Mouse (Mus musculus) kidney, postnatal 0 days (tissue): ENCODE data around the gene Cyp1a1. TPM values are rescaled to one million over a fixed set of nuclear protein-coding genes. Genes with fewer than 3 reads are reported as not detected.

Experiments used
- ATAC-seq: fragments of 200-750 bp; cut with Nextera tagmentation; replicated peaks from 2 replicates; pipeline ENCODE4 v1.8.0; 2017; ENCODE audit warnings: low read depth, moderate number of reproducible peaks, moderate TSS enrichment, moderate library complexity; ENCODE audit not compliant: low FRiP score
- DNase-seq: peaks from one replicate; pipeline ENCODE4 v3.0.0-alpha.2; 2016; ENCODE audit warnings: low spot score
- H3K27ac ChIP-seq: fragments of 300-500 bp; sonication (generic); 2 replicates; pipeline ENCODE4 v1.5.1; 2014; ENCODE audit warnings: mild to moderate bottlenecking
- H3K27me3 ChIP-seq: fragments of 300-500 bp; sonication (generic); 2 replicates; pipeline ENCODE4 v1.6.1; 2014; ENCODE audit warnings: low read length, mixed read lengths; ENCODE audit not compliant: insufficient read depth
- H3K36me3 ChIP-seq: fragments of 300-500 bp; sonication (generic); 2 replicates; pipeline ENCODE4 v1.6.1; 2014; ENCODE audit warnings: low read length, mixed read lengths; ENCODE audit not compliant: insufficient read depth
- H3K4me1 ChIP-seq: fragments of 300-500 bp; sonication (generic); replicated peaks from 2 replicates; pipeline ENCODE4 v1.6.1; 2014; ENCODE audit warnings: antibody characterized with exemption, low read length, mixed read lengths; ENCODE audit not compliant: insufficient read depth
- H3K4me2 ChIP-seq: fragments of 300-500 bp; sonication (generic); 2 replicates; pipeline ENCODE4 v1.6.1; 2014; ENCODE audit warnings: mild to moderate bottlenecking, low read length, moderate library complexity, mixed read lengths
- H3K4me3 ChIP-seq: fragments of 300-500 bp; sonication (generic); replicated peaks from 2 replicates; pipeline ENCODE4 v1.5.1; 2014; ENCODE audit warnings: low read depth, low read length
- H3K9ac ChIP-seq: fragments of 300-500 bp; sonication (generic); 2 replicates; pipeline ENCODE4 v1.6.1; 2014; ENCODE audit warnings: low read depth, low read length
- H3K9me3 ChIP-seq: fragments of 300-500 bp; sonication (generic); replicated peaks from 2 replicates; pipeline ENCODE4 v1.6.1; 2016; ENCODE audit warnings: low read length, inconsistent platforms, mixed read lengths
- CTCF ChIP-seq: IDR thresholded peaks from 2 replicates; pipeline ENCODE4 v1.5.1; 2016; ENCODE audit warnings: antibody characterized with exemption, low read depth, mild to moderate bottlenecking, moderate library complexity
- WGBS: fragments of 180-500 bp; shearing (Covaris S2); extraction: QIAGEN DNeasy Blood & Tissue Kit; methylation state at CpG from one replicate; pipeline ENCODE4 v1.1.7; 2014; 5-methylcytosine and 5-hydroxymethylcytosine counted together
- polyA plus RNA-seq: library from polyadenylated mRNA; unstranded; fragments of >200 nt; fragmentation: Nextera tagmentation; extraction: Ambion mirVana; gene quantifications from 2 replicates; pipeline ENCODE4 v1.2.1, GENCODE M21; 2015

Gene Cyp1a1
- polyA plus RNA-seq, 1 experiment from 2014 or later, result 0.34 TPM

DNA sequence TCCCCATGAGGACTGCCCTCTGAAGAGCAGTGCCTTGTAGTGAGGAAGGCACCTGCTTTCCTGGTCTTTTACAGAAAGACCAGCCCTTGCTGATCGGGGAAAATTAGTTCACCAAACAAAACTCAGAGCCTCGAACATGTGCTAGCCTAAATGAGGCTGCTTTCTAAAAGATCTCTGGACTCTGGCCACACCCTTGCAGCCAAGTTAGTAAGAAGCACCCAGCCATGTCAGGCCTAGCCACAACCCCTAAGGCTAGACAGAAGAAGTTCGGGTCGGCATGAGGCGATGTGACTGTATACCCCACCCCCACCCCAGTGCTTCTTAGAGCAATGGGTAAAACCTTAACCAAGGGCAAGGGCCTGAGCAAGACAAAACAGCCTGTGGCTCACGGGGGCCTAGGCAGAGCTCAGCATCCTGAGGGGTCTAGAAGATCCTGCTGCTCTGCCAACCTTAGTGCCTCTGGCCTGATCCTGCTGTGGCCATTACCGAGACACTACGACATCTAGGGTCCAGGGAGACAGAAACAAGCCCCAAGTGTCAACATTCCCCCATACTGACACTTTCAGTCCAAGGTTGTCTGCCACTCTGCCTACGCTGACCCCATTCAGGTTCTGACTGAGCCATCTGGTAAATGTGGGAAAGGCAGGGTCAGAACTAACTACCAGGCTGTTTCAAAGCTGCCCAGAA lies 44.4 kb upstream of the Cyp1a1 start:
- H3K4me3 ChIP-seq, result peak overlapping the region; percentile 98
- H3K36me3 ChIP-seq, result no peaks in the 10 kb centered on the region
- H3K9ac ChIP-seq, result peak overlapping the region; percentile 99; the same call in 1 of the 2 replicates
- H3K9me3 ChIP-seq, result no peaks in the 10 kb centered on the region
- no peak for ATAC-seq
- peaks cover 44% of the 10 kb centered on the region for H3K4me1 ChIP-seq
- WGBS, result 44% methylated on average over 9 of the region's 9 CpGs
- peak overlapping the region; percentile 73 for H3K4me2 ChIP-seq
- peak overlapping the region; percentile 47; the same call in 1 of the 2 replicates for H3K27ac ChIP-seq
- TF ChIP-seq CTCF, result no peak
- DNase-seq, result no peak
- H3K27me3 ChIP-seq, result no peaks in the 10 kb centered on the region

DNA sequence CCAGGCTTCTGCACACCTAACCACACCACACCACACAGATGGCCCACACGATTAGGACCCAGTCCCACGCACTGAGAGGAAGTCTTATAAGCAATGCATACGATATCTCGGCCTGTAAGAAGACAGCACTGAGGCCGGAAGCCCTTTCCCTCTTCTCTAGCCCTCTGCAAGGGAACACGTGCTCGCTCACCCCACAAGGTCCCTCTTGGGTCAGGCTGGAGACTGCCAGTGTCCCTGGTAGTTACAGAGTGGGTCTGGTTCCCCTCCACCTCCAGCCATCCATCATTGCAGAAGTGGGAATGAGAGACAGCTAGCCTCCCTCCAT lies 43.9 kb upstream of the Cyp1a1 start:
- DNase-seq (no peak), ATAC-seq (no peak)
- no peak for TF ChIP-seq CTCF
- Histone ChIP-seq H3K9me3 (no peaks in the 10 kb centered on the region), H3K4me2 (peak overlapping the region; percentile 73), H3K27me3 (no peaks in the 10 kb centered on the region), H3K4me1 (peaks cover 39% of the 10 kb centered on the region), H3K9ac (peak overlapping the region; percentile 99; the same call in 1 of the 2 replicates), H3K36me3 (no peaks in the 10 kb centered on the region), H3K27ac (peak overlapping the region; percentile 47; the same call in 1 of the 2 replicates), H3K4me3 (peak overlapping the region; percentile 98)
- 13% methylated on average over 7 of the region's 7 CpGs for WGBS

DNA sequence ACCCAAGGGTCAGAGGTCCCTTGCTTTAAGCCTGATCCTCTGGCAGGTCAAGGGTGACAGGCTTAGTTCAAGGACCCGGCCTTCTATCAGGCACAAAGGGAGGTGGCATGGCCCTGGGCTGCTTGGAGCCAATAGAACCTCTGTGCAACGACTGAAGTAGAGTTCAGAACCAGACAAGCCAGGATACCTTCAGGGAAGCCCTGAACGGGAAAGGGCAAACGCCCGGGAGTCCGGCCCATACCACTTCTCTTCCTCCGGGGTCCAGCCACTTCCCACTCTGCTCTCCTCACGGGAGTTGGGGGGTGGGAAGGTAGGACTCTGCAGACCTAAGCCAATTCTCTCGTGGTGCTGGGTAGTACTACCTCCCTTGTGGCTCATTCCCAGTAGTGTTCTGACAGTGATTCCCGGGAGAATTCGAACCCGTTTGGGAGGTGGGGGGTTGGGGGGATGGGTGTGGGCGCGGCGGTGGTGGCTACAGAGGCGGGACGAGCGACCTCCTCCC lies 43.2 kb upstream of the Cyp1a1 start:
- peak overlapping the region; percentile 98 for H3K4me3 ChIP-seq
- H3K9me3 ChIP-seq, result no peaks in the 10 kb centered on the region
- H3K27me3 ChIP-seq, result no peaks in the 10 kb centered on the region
- H3K27ac ChIP-seq, result peak overlapping the region; percentile 97
- peak overlapping the region; percentile 99 for H3K9ac ChIP-seq
- H3K4me1 ChIP-seq, result peaks cover 32% of the 10 kb centered on the region
- under 1% methylated on average over 18 of the region's 18 CpGs for WGBS
- ATAC-seq (no peak; the same call in 1 of the 2 replicates), DNase-seq (no peak)
- no peak for TF ChIP-seq CTCF
- H3K4me2 ChIP-seq, result peak overlapping the region; percentile 73
- no peaks in the 10 kb centered on the region for H3K36me3 ChIP-seq

DNA sequence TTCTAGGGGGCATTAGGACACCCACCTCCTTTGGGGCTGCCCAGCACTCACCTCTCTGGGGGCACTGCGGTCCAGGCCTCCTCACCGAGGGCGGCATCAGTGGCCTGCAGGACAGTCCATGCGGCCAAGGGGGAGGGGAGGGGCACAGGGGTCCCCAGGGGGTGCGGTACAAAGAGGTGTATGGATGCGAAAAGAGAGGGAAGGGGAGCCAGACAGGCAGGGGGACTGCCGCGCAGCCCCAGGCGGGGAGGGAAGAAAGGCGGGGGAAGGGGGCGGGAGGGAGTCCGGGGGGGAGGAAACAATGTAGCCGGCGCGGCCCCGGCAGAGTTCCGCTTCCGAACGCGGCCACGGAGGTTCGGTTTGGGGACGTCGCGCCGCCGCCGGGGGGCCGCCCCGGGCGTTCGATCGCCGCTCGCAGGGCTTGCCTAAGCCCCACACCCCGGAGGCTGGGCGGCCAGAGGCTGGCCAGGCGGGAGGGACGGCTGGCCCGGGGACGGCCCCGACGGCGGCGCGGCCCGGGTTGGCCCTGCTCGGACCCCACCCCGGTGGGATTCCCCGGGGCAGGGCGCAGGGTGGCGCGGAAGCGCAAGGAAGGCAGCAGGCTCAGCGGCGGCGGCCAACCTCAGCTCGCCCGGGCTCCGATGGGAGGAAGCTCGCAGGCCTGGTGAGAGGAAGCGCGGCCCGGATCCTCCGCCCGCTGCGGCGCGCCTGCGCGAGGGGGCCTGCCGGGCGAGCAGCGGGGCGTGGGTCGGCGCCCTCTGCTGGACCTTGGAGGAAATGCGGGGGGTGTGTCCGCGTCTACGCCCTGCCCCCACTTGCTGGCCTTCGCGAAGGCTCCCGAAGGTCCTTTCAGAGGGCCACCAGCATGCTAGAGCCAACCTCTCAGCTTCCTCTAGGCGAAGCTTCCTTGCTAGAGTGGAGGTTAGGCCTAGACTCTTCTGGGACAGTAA lies 42.5 kb upstream of the Cyp1a1 start:
- H3K9me3 ChIP-seq, result no peaks in the 10 kb centered on the region
- ATAC-seq (peak; percentile 83), DNase-seq (peak; percentile 95)
- TF ChIP-seq CTCF, result peak; percentile 82
- peak overlapping the region; percentile 98 for H3K4me3 ChIP-seq
- no peaks in the 10 kb centered on the region for H3K36me3 ChIP-seq
- no peaks in the 10 kb centered on the region for H3K27me3 ChIP-seq
- peak overlapping the region; percentile 97 for H3K27ac ChIP-seq
- WGBS, result under 1% methylated on average over 70 of the region's 85 CpGs
- H3K4me2 ChIP-seq, result peak overlapping the region; percentile 73
- peaks cover 25% of the 10 kb centered on the region for H3K4me1 ChIP-seq
- H3K9ac ChIP-seq, result peak overlapping the region; percentile 99

DNA sequence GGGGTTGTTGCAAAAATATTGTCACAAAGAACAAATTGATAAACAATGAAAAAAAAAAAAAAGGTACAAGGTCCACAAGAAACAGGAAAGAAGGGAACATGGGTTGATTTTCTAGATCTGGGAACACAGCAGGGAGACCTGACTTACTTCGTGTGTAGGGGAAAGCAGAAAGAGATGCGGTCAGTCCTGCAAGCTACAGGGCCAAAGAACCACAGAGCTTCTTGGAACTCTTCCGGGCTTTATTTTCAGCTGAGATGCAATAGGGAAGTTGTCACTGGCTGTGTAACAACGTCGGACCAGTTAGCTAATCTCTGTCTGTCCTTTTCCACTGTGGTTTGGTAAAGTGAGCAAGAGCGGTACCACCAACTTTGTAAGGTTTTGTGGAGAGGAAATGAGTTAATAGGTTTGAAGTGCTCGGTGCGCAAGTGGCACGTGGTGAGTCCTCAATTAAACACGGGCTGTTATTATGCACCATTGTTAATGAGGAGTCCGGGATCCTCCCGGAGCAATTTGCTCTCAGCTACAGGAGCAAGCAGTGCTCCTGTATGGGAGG lies 41.1 kb upstream of the Cyp1a1 start:
- TF ChIP-seq CTCF, result no peak
- Histone ChIP-seq H3K27me3 (no peaks in the 10 kb centered on the region), H3K4me2 (no peak overlapping the region), H3K27ac (no peak overlapping the region), H3K4me1 (peaks cover 16% of the 10 kb centered on the region), H3K9me3 (no peaks in the 10 kb centered on the region), H3K36me3 (no peaks in the 10 kb centered on the region), H3K4me3 (no peak overlapping the region), H3K9ac (no peak overlapping the region)
- WGBS, result 62% methylated on average over 12 of the region's 12 CpGs
- DNase-seq (no peak), ATAC-seq (no peak)
